Mouse (Mus musculus): ENCODE measurements at regions not wholly inside any gene's neighbourhood (a gene's known extent, or its start where the extent isn't known, plus 50 kb on each side); places are given as distances from the start of the nearest gene placed in this dataset.

- ATAC-seq, result no peak
- H3K4me2 ChIP-seq (ENCODE audit: low read depth, low read length), result no peak overlapping the region
- no peaks in the 10 kb centered on the region for H3K27me3 ChIP-seq (replicated peaks; ENCODE audit: control insufficient read depth, insufficient read depth, low read length)
- no peak overlapping the region for H3K27ac ChIP-seq (ENCODE audit: low read length)
- no peaks in the 10 kb centered on the region for H3K36me3 ChIP-seq (ENCODE audit: control insufficient read depth, insufficient read depth, low read length)
- no peak overlapping the region for H3K9ac ChIP-seq (ENCODE audit: low read depth, low read length)
- no peaks in the 10 kb centered on the region for H3K9me3 ChIP-seq (ENCODE audit: control insufficient read depth, low read length)
- H3K4me1 ChIP-seq (ENCODE audit: control insufficient read depth, insufficient read depth, low read length), result no peaks in the 10 kb centered on the region
- no peak overlapping the region for H3K4me3 ChIP-seq (ENCODE audit: low read length)
- 92% methylated on average over 11 of the region's 11 CpGs for WGBS
Observed at GRCm38 (mm10) chr17:68152438-68153120, 121.0 kb upstream of the L3mbtl4 start.

GRCm38 (mm10) chr17:68154879-68155278 is 118.7 kb upstream of the L3mbtl4 start:
- Histone ChIP-seq H3K9me3 (ENCODE audit: control insufficient read depth, low read length) (no peaks in the 10 kb centered on the region), H3K9ac (ENCODE audit: low read depth, low read length) (no peak overlapping the region), H3K4me1 (ENCODE audit: control insufficient read depth, insufficient read depth, low read length) (peaks cover 4% of the 10 kb centered on the region; the same call in 1 of the 2 replicates), H3K27me3 (replicated peaks; ENCODE audit: control insufficient read depth, insufficient read depth, low read length) (no peaks in the 10 kb centered on the region), H3K27ac (ENCODE audit: low read length) (no peak overlapping the region), H3K36me3 (ENCODE audit: control insufficient read depth, insufficient read depth, low read length) (no peaks in the 10 kb centered on the region), H3K4me3 (ENCODE audit: low read length) (no peak overlapping the region), H3K4me2 (ENCODE audit: low read depth, low read length) (no peak overlapping the region)
- no peak for ATAC-seq
- WGBS, result 80% methylated on average over 4 of the region's 4 CpGs

- H3K4me1 ChIP-seq (ENCODE audit: control insufficient read depth, insufficient read depth, low read length), result peaks cover 4% of the 10 kb centered on the region; the same call in 1 of the 2 replicates
- no peaks in the 10 kb centered on the region for H3K9me3 ChIP-seq (ENCODE audit: control insufficient read depth, low read length)
- H3K4me3 ChIP-seq (ENCODE audit: low read length), result no peak overlapping the region
- ATAC-seq, result peak; percentile 92
- WGBS, result 46% methylated on average over 13 of the region's 13 CpGs
- H3K27me3 ChIP-seq (replicated peaks; ENCODE audit: control insufficient read depth, insufficient read depth, low read length), result no peaks in the 10 kb centered on the region
- H3K9ac ChIP-seq (ENCODE audit: low read depth, low read length), result peak overlapping the region; percentile 39; the same call in 1 of the 2 replicates
- H3K36me3 ChIP-seq (ENCODE audit: control insufficient read depth, insufficient read depth, low read length), result no peaks in the 10 kb centered on the region
- peak overlapping the region; percentile 86 for H3K27ac ChIP-seq (ENCODE audit: low read length)
- no peak overlapping the region for H3K4me2 ChIP-seq (ENCODE audit: low read depth, low read length)
Observed at GRCm38 (mm10) chr17:68158172-68158651, 115.4 kb upstream of the L3mbtl4 start.

- no peak overlapping the region for H3K4me3 ChIP-seq (ENCODE audit: low read length)
- H3K9me3 ChIP-seq (ENCODE audit: control insufficient read depth, low read length), result no peaks in the 10 kb centered on the region
- H3K4me1 ChIP-seq (ENCODE audit: control insufficient read depth, insufficient read depth, low read length), result peaks cover 6% of the 10 kb centered on the region; the same call in 1 of the 2 replicates
- no peak for ATAC-seq
- WGBS, result 77% methylated on average over 2 of the region's 2 CpGs
- H3K36me3 ChIP-seq (ENCODE audit: control insufficient read depth, insufficient read depth, low read length), result no peaks in the 10 kb centered on the region
- H3K4me2 ChIP-seq (ENCODE audit: low read depth, low read length), result no peak overlapping the region
- H3K27ac ChIP-seq (ENCODE audit: low read length), result no peak overlapping the region
- no peaks in the 10 kb centered on the region for H3K27me3 ChIP-seq (replicated peaks; ENCODE audit: control insufficient read depth, insufficient read depth, low read length)
- H3K9ac ChIP-seq (ENCODE audit: low read depth, low read length), result no peak overlapping the region
Observed at GRCm38 (mm10) chr17:68161107-68161506, 112.5 kb upstream of the L3mbtl4 start.

- H3K9me3 ChIP-seq (ENCODE audit: control insufficient read depth, low read length), result no peaks in the 10 kb centered on the region
- H3K27me3 ChIP-seq (replicated peaks; ENCODE audit: control insufficient read depth, insufficient read depth, low read length), result no peaks in the 10 kb centered on the region
- H3K4me2 ChIP-seq (ENCODE audit: low read depth, low read length), result no peak overlapping the region
- WGBS, result 57% methylated on average over 4 of the region's 4 CpGs
- no peak overlapping the region for H3K27ac ChIP-seq (ENCODE audit: low read length)
- H3K4me1 ChIP-seq (ENCODE audit: control insufficient read depth, insufficient read depth, low read length), result peaks cover 3% of the 10 kb centered on the region; the same call in 1 of the 2 replicates
- H3K36me3 ChIP-seq (ENCODE audit: control insufficient read depth, insufficient read depth, low read length), result no peaks in the 10 kb centered on the region
- no peak for ATAC-seq
- no peak overlapping the region for H3K4me3 ChIP-seq (ENCODE audit: low read length)
- no peak overlapping the region for H3K9ac ChIP-seq (ENCODE audit: low read depth, low read length)
Observed at GRCm38 (mm10) chr17:68163545-68163944, 110.1 kb upstream of the L3mbtl4 start.

GRCm38 (mm10) chr17:68164666-68165065 is 108.9 kb upstream of the L3mbtl4 start:
- no peak overlapping the region for H3K9ac ChIP-seq (ENCODE audit: low read depth, low read length)
- H3K36me3 ChIP-seq (ENCODE audit: control insufficient read depth, insufficient read depth, low read length), result no peaks in the 10 kb centered on the region
- no peak overlapping the region for H3K4me3 ChIP-seq (ENCODE audit: low read length)
- no peaks in the 10 kb centered on the region for H3K9me3 ChIP-seq (ENCODE audit: control insufficient read depth, low read length)
- no peak for ATAC-seq
- WGBS, result 73% methylated on average over 2 of the region's 2 CpGs
- no peaks in the 10 kb centered on the region for H3K27me3 ChIP-seq (replicated peaks; ENCODE audit: control insufficient read depth, insufficient read depth, low read length)
- peaks cover 2% of the 10 kb centered on the region; the same call in 1 of the 2 replicates for H3K4me1 ChIP-seq (ENCODE audit: control insufficient read depth, insufficient read depth, low read length)
- H3K27ac ChIP-seq (ENCODE audit: low read length), result no peak overlapping the region
- H3K4me2 ChIP-seq (ENCODE audit: low read depth, low read length), result no peak overlapping the region

GRCm38 (mm10) chr17:68165171-68165825 is 108.3 kb upstream of the L3mbtl4 start:
- WGBS, result 39% methylated on average over 15 of the region's 15 CpGs
- peak; percentile 53; the same call in 1 of the 2 replicates for ATAC-seq
- H3K36me3 ChIP-seq (ENCODE audit: control insufficient read depth, insufficient read depth, low read length), result no peaks in the 10 kb centered on the region
- peaks cover 2% of the 10 kb centered on the region; the same call in 1 of the 2 replicates for H3K4me1 ChIP-seq (ENCODE audit: control insufficient read depth, insufficient read depth, low read length)
- no peaks in the 10 kb centered on the region for H3K27me3 ChIP-seq (replicated peaks; ENCODE audit: control insufficient read depth, insufficient read depth, low read length)
- H3K9ac ChIP-seq (ENCODE audit: low read depth, low read length), result no peak overlapping the region
- no peaks in the 10 kb centered on the region for H3K9me3 ChIP-seq (ENCODE audit: control insufficient read depth, low read length)
- H3K4me3 ChIP-seq (ENCODE audit: low read length), result no peak overlapping the region
- H3K4me2 ChIP-seq (ENCODE audit: low read depth, low read length), result no peak overlapping the region
- 0 out of 2 replicates have a peak overlapping the region, but pooled peaks have one; percentile 0 for H3K27ac ChIP-seq (ENCODE audit: low read length)

- H3K27me3 ChIP-seq (replicated peaks; ENCODE audit: control insufficient read depth, insufficient read depth, low read length), result no peaks in the 10 kb centered on the region
- H3K9me3 ChIP-seq (ENCODE audit: control insufficient read depth, low read length), result no peaks in the 10 kb centered on the region
- no peak overlapping the region for H3K4me2 ChIP-seq (ENCODE audit: low read depth, low read length)
- ATAC-seq, result 0 out of 2 replicates have a peak, but pooled peaks have one; percentile 18
- no peaks in the 10 kb centered on the region for H3K36me3 ChIP-seq (ENCODE audit: control insufficient read depth, insufficient read depth, low read length)
- H3K4me3 ChIP-seq (ENCODE audit: low read length), result no peak overlapping the region
- H3K27ac ChIP-seq (ENCODE audit: low read length), result no peak overlapping the region
- peaks cover 2% of the 10 kb centered on the region; the same call in 1 of the 2 replicates for H3K4me1 ChIP-seq (ENCODE audit: control insufficient read depth, insufficient read depth, low read length)
- no peak overlapping the region for H3K9ac ChIP-seq (ENCODE audit: low read depth, low read length)
- 82% methylated on average over 4 of the region's 4 CpGs for WGBS
Observed at GRCm38 (mm10) chr17:68166397-68166796, 107.2 kb upstream of the L3mbtl4 start.

- H3K9me3 ChIP-seq (ENCODE audit: control insufficient read depth, low read length), result no peaks in the 10 kb centered on the region
- no peaks in the 10 kb centered on the region for H3K36me3 ChIP-seq (ENCODE audit: control insufficient read depth, insufficient read depth, low read length)
- no peak overlapping the region for H3K4me3 ChIP-seq (ENCODE audit: low read length)
- 91% methylated on average over 7 of the region's 7 CpGs for WGBS
- no peak overlapping the region for H3K9ac ChIP-seq (ENCODE audit: low read depth, low read length)
- no peak overlapping the region for H3K27ac ChIP-seq (ENCODE audit: low read length)
- no peak for ATAC-seq
- no peaks in the 10 kb centered on the region for H3K4me1 ChIP-seq (ENCODE audit: control insufficient read depth, insufficient read depth, low read length)
- no peak overlapping the region for H3K4me2 ChIP-seq (ENCODE audit: low read depth, low read length)
- H3K27me3 ChIP-seq (replicated peaks; ENCODE audit: control insufficient read depth, insufficient read depth, low read length), result no peaks in the 10 kb centered on the region
Observed at GRCm38 (mm10) chr17:68172838-68173237, 100.8 kb upstream of the L3mbtl4 start.
